Mouse (Mus musculus) embryonic fibroblast, embryonic 13.5 days (primary cell): ENCODE measurements around the gene Drc3.

Source experiments
- CTCF ChIP-seq: IDR thresholded peaks from 2 replicates; pipeline ENCODE4 v1.5.1; 2011; ENCODE audit warnings: mild to moderate bottlenecking, control low read depth, low read length, moderate library complexity, borderline replicate concordance; ENCODE audit not compliant: insufficient read depth
- POLR2A ChIP-seq: IDR thresholded peaks from 2 replicates; pipeline ENCODE4 v1.6.1; 2011; ENCODE audit warnings: low read depth, mild to moderate bottlenecking, control low read depth, low read length, moderate library complexity

DNA sequence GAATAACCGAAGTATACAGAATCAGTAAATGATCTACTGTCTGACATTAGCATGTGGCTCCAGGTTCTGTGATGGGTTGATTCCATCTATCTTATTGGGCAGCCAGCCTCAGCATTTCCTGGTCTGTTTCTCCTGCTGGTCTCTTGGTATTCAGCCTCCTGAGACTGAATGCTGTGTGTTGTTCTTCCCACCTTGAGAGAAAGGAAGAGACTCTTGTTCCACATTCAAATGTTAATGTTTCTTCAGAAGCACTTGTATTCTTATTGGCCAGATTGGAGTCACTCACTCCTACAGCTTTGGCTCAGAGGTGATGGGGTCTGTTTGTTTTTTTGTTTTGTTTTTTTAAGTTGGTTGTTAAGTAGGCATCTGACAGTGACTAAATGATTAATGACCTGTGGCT is 69.9 kb downstream of the Drc3 start:
- TF ChIP-seq CTCF (no peak), POLR2A (no peak)
